Mouse (Mus musculus) thymus, adult 2 months (tissue): ENCODE measurements around the gene Snca.

Experiments used
- CTCF ChIP-seq: fragments of 200-500 bp; IDR thresholded peaks from 2 replicates; pipeline ENCODE4 v1.5.1; 2012; ENCODE audit warnings: mild to moderate bottlenecking, control low read depth, low read length, moderate library complexity, borderline replicate concordance; ENCODE audit not compliant: control insufficient read depth, poor library complexity, insufficient read depth; ENCODE audit errors: extremely low read depth
- POLR2A ChIP-seq: fragments of 200-500 bp; IDR thresholded peaks from 2 replicates; pipeline ENCODE4 v1.6.1; 2012; ENCODE audit warnings: mild to moderate bottlenecking, low read length, control low read depth, moderate library complexity; ENCODE audit not compliant: control insufficient read depth, poor library complexity, insufficient read depth; ENCODE audit errors: extremely low read depth

GRCm38 (mm10) chr6:60798266-60798665, 31.4 kb downstream of the Snca start:
- TF ChIP-seq CTCF, result no peak
- TF ChIP-seq POLR2A, result no peak
